23 mouse cellular contexts compared by ENCODE assay signal in the genomic region with DNA sequence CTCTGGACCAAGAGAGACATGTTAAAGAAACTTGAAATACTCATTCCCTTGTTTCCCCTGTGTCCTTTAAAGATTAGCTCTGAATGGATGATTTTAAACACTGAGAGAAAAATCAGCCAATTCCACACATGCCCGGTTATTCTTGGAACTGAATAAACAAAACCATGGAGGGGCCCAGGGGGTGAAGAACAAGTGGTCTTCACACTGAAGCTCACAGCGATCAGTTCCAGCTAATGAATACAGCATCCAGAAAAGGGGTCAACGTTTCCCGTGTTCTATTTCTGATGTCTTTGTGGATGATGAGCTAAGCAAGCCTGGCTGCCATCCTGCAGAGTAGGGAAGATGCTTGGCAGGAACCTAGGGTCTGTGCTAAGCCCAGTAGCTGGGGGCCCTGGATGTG.
DNase-seq lines count a peak whose midpoint lies in the region; ATAC-seq and TF ChIP-seq lines count a peak whose summit lies in the region.
"Had no signal": no experiment of that assay in that cellular context is flagged by ENCODE, and none has a peak within 500 bp of the region (broad histone marks: within the 10 kb centered on the region; RNA-seq: fewer than 3 reads in every experiment).

No protein-coding gene starts in this region.

- no peak for TF ChIP-seq POLR2A in brain, embryonic 14.5 days (IDR thresholded peaks at IDR 0.05; ENCODE audit: borderline replicate concordance, extremely low read depth, insufficient read depth, insufficient read length, poor library complexity, severe bottlenecking)

- no peaks in the 10 kb centered on the region for H3K36me3 ChIP-seq in forebrain, embryonic 15.5 days
- H3K36me3 ChIP-seq in forebrain, embryonic 16.5 days (ENCODE audit: control insufficient read depth, insufficient read depth): no peaks in the 10 kb centered on the region
- H3K36me3 ChIP-seq: embryonic facial prominence, embryonic 13.5 days; forebrain, embryonic 10.5 days; hindbrain, embryonic 12.5 days; hindbrain, embryonic 15.5 days had no signal

- H3K9me3 ChIP-seq in forebrain, embryonic 15.5 days: no peaks in the 10 kb centered on the region
- H3K9me3 ChIP-seq in forebrain, embryonic 16.5 days (ENCODE audit: control insufficient read depth, low read length): no peaks in the 10 kb centered on the region
- H3K9me3 ChIP-seq: embryonic facial prominence, embryonic 13.5 days; forebrain, embryonic 10.5 days; forebrain, embryonic 13.5 days; hindbrain, embryonic 12.5 days; hindbrain, embryonic 15.5 days had no signal

- WGBS in forebrain, embryonic 15.5 days: 24% methylated on average over 4 of the region's 4 CpGs
- WGBS in forebrain, embryonic 16.5 days: 20% methylated on average over 4 of the region's 4 CpGs

- no peak for ATAC-seq in forebrain, embryonic 15.5 days (replicated peaks)
- no peak for ATAC-seq in forebrain, embryonic 16.5 days
- ATAC-seq: forebrain, embryonic 13.5 days; inflammation-experienced regulatory T-cells, adult 6 months; intestine, embryonic 16.5 days; Patski had no signal

- H3K9ac ChIP-seq in forebrain, embryonic 15.5 days (replicated peaks): no peak overlapping the region
- no peak overlapping the region for H3K9ac ChIP-seq in forebrain, embryonic 16.5 days (replicated peaks; ENCODE audit: low read depth, low read length)
- H3K9ac ChIP-seq: forebrain, embryonic 13.5 days; hindbrain, embryonic 12.5 days; hindbrain, embryonic 15.5 days had no signal

- H3K27me3 ChIP-seq in forebrain, embryonic 15.5 days: no peaks in the 10 kb centered on the region
- no peaks in the 10 kb centered on the region for H3K27me3 ChIP-seq in forebrain, embryonic 16.5 days (replicated peaks; ENCODE audit: control insufficient read depth, insufficient read depth, low read length)
- H3K27me3 ChIP-seq: forebrain, embryonic 13.5 days; hindbrain, embryonic 12.5 days; hindbrain, embryonic 15.5 days had no signal

- no peak for TF ChIP-seq CTCF in layer of hippocampus, adult 2 months (conservative IDR thresholded peaks at IDR 0.05)
- TF ChIP-seq CTCF in brain, embryonic 14.5 days (IDR thresholded peaks at IDR 0.05; ENCODE audit: borderline replicate concordance, extremely low read depth, insufficient read depth, insufficient read length): no peak

- DNase-seq in layer of hippocampus, adult 2 months (ENCODE audit: low spot score in 2 of 2): no peak
- no peak for DNase-seq in layer of hippocampus, postnatal 25 days (ENCODE audit: extremely low spot score in 1 of 2, low spot score in 1 of 2)
- DNase-seq in brain, embryonic 14.5 days (ENCODE audit: low read depth): peak; percentile 40
- peak; percentile 85 for DNase-seq in retina, postnatal 1 day
- DNase-seq in adrenal gland, postnatal 4 days (ENCODE audit: low spot score in 2 of 2): no peak
- DNase-seq: adrenal gland, postnatal 10 days; adrenal gland, postnatal 36 days; cerebellum, adult 11-12 months; cerebellum, adult 8-10 months; cerebellum, postnatal 25 days; kidney, adult 18-20 months had no signal

- no peak overlapping the region for H3K4me3 ChIP-seq in forebrain, embryonic 15.5 days
- no peak overlapping the region for H3K4me3 ChIP-seq in forebrain, embryonic 16.5 days (replicated peaks; ENCODE audit: low read length)
- no peak overlapping the region for H3K4me3 ChIP-seq in layer of hippocampus, adult 2 months
- H3K4me3 ChIP-seq: embryonic facial prominence, embryonic 13.5 days; forebrain, embryonic 10.5 days; forebrain, embryonic 13.5 days; gastrocnemius, adult 2 months; hindbrain, embryonic 12.5 days; hindbrain, embryonic 15.5 days had no signal

- peaks cover 6% of the 10 kb centered on the region; the same call in 1 of the 2 replicates for H3K4me1 ChIP-seq in forebrain, embryonic 15.5 days
- peaks cover 9% of the 10 kb centered on the region for H3K4me1 ChIP-seq in forebrain, embryonic 16.5 days (replicated peaks; ENCODE audit: control insufficient read depth, insufficient read depth, low read length)
- H3K4me1 ChIP-seq: hindbrain, embryonic 12.5 days; hindbrain, embryonic 15.5 days had no signal

- peak overlapping the region; percentile 40; the same call in 1 of the 2 replicates for H3K27ac ChIP-seq in forebrain, embryonic 15.5 days (replicated peaks)
- no peak overlapping the region for H3K27ac ChIP-seq in forebrain, embryonic 16.5 days (ENCODE audit: low read length)
- peak overlapping the region; percentile 71 for H3K27ac ChIP-seq in layer of hippocampus, adult 2 months
- H3K27ac ChIP-seq: embryonic facial prominence, embryonic 13.5 days; forebrain, embryonic 10.5 days; gastrocnemius, adult 2 months; hindbrain, embryonic 12.5 days; hindbrain, embryonic 15.5 days had no signal

- H3K4me2 ChIP-seq in forebrain, embryonic 15.5 days (replicated peaks): no peak overlapping the region
- H3K4me2 ChIP-seq in forebrain, embryonic 16.5 days (ENCODE audit: low read length): no peak overlapping the region
- H3K4me2 ChIP-seq: embryonic facial prominence, embryonic 13.5 days; forebrain, embryonic 13.5 days; heart, embryonic 11.5 days; hindbrain, embryonic 12.5 days; hindbrain, embryonic 15.5 days had no signal

Comparison
In these comparisons a context has a peak if more than half of its experiments do, and no peak if none do; other contexts are left out.
1. DNase-seq: peak in brain, embryonic 14.5 days (single experiment) and retina, postnatal 1 day (single experiment); none in layer of hippocampus, adult 2 months (0 of 2), layer of hippocampus, postnatal 25 days (0 of 2) and adrenal gland, postnatal 4 days (0 of 2).